Mouse (Mus musculus): Measurements from ENCODE around the gene Gna13. TPM values are rescaled to one million over a fixed set of nuclear protein-coding genes. Genes with fewer than 3 reads are reported as not detected.

Gene Gna13
- polyA plus RNA-seq, 1 experiment, result 22.0 TPM

DNA sequence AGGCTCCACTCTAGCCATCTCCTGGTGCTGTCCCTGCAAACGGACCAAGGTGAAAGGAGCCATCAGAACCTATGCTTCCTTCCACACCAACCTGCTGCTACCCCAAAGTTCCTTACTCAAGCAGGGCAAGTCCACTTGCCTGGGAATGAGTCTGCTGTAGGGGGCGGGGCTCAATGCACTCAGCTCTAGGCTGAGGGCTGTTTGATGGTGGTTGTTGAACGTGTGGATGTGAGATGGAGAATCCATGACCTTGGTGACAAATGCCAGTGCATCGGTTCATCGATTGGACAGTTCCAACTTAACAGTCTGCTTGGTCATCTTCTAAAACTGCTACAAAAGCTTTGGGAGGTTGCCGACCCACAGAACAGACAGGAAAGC, 8.4 kb upstream of the Gna13 start:
- no peaks in the 10 kb centered on the region; the same call in 1 of the 2 replicates for H3K4me1 ChIP-seq (ENCODE audit: control insufficient read depth, insufficient read depth, insufficient read length)
- H3K27ac ChIP-seq (ENCODE audit: insufficient read depth, low read length), result no peak overlapping the region
- TF ChIP-seq POLR2A (IDR thresholded peaks at IDR 0.05; ENCODE audit: low read depth, low read length) (no peak), CTCF (IDR thresholded peaks at IDR 0.05; ENCODE audit: extremely low read depth, insufficient read depth, insufficient read length, insufficient replicate concordance) (no peak)
- DNase-seq (ENCODE audit: low read depth in 1 of 2, low spot score in 2 of 2), result no peak
- 77% methylated on average over 6 of the region's 6 CpGs for WGBS
- H3K36me3 ChIP-seq (ENCODE audit: control insufficient read depth, insufficient read depth, low read length), result no peaks in the 10 kb centered on the region; the same call in 1 of the 2 replicates
- no peaks in the 10 kb centered on the region for H3K27me3 ChIP-seq (ENCODE audit: control insufficient read depth, insufficient read depth, low read length)
- no peak overlapping the region for H3K4me3 ChIP-seq (ENCODE audit: extremely low read depth, insufficient read depth, insufficient read length)

DNA sequence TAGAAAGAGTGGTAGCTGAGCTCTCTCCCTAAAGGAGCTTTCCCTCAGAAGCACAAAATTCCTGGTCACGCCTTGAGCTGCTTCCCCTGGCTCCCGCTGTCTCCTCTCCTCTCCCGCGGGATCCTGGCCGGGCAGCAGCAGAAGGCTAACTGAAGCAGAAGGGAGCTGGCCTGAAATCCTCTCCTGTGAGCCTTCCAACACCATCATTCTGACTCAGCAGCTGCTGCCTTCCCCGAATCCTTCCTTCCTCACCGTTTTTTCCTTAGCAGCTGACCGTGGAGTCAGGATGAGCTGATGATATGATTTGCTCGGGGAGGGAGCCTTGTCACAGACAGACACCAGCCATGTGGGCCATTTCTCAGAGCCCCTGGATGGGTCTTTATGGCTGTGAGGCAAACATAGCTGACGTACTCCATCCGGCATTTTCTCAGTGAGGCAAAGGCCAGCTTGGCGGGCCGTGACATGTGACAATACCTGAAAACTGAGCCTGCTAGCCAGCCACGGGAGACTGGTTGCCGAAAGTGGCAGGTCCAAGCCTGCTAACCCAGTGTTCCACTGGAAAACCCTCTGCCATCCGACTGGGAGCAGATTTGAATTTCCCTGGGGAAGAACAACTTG, 6.8 kb upstream of the Gna13 start:
- DNase-seq (ENCODE audit: low read depth in 1 of 2, low spot score in 2 of 2), result no peak
- Histone ChIP-seq H3K36me3 (ENCODE audit: control insufficient read depth, insufficient read depth, low read length) (no peaks in the 10 kb centered on the region; the same call in 1 of the 2 replicates), H3K27me3 (ENCODE audit: control insufficient read depth, insufficient read depth, low read length) (no peaks in the 10 kb centered on the region), H3K27ac (ENCODE audit: insufficient read depth, low read length) (no peak overlapping the region), H3K4me3 (ENCODE audit: extremely low read depth, insufficient read depth, insufficient read length) (no peak overlapping the region), H3K4me1 (ENCODE audit: control insufficient read depth, insufficient read depth, insufficient read length) (no peaks in the 10 kb centered on the region; the same call in 1 of the 2 replicates)
- 92% methylated on average over 16 of the region's 16 CpGs for WGBS
- no peak for TF ChIP-seq CTCF (IDR thresholded peaks at IDR 0.05; ENCODE audit: extremely low read depth, insufficient read depth, insufficient read length, insufficient replicate concordance)
- no peak for TF ChIP-seq POLR2A (IDR thresholded peaks at IDR 0.05; ENCODE audit: low read depth, low read length)

GRCm38 (mm10) chr11:109357171-109357570, 5.5 kb upstream of the Gna13 start:
- H3K4me1 ChIP-seq (ENCODE audit: control insufficient read depth, insufficient read depth, insufficient read length), result peaks cover 7% of the 10 kb centered on the region; the same call in 1 of the 2 replicates

DNA sequence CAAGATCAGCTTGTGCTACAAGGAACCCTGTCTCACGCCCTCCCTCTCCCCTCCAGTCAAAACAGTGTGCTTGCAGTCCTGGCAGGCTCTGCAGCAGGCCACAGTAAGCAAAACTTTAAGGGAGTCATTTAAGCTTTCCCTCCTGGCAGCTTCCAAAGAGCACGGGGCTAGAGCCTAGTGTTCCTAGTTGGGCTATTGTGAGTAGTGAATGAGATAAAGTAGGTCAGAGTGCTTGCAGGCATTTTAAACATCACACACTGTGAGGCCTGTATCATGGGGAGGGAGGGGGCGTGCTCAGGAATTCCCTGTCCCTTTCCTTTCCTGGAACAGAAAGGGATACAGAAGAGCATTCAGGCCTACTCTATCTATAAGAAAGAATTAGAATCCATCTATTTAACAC, 4.1 kb upstream of the Gna13 start:
- TF ChIP-seq POLR2A (IDR thresholded peaks at IDR 0.05; ENCODE audit: low read depth, low read length) (no peak), CTCF (IDR thresholded peaks at IDR 0.05; ENCODE audit: extremely low read depth, insufficient read depth, insufficient read length, insufficient replicate concordance) (no peak)
- no peaks in the 10 kb centered on the region; the same call in 1 of the 2 replicates for H3K36me3 ChIP-seq (ENCODE audit: control insufficient read depth, insufficient read depth, low read length)
- DNase-seq (ENCODE audit: low read depth in 1 of 2, low spot score in 2 of 2), result no peak
- H3K4me1 ChIP-seq (ENCODE audit: control insufficient read depth, insufficient read depth, insufficient read length), result peaks cover 7% of the 10 kb centered on the region; the same call in 1 of the 2 replicates
- WGBS, result 86% methylated on average over 3 of the region's 3 CpGs
- H3K27me3 ChIP-seq (ENCODE audit: control insufficient read depth, insufficient read depth, low read length), result no peaks in the 10 kb centered on the region
- no peak overlapping the region for H3K4me3 ChIP-seq (ENCODE audit: extremely low read depth, insufficient read depth, insufficient read length)
- H3K27ac ChIP-seq (ENCODE audit: insufficient read depth, low read length), result no peak overlapping the region

More at GRCm38 (mm10) chr11:109357171-109357570, 5.5 kb upstream of the Gna13 start:
- H3K4me3 ChIP-seq (ENCODE audit: extremely low read depth, insufficient read depth, insufficient read length), result no peak overlapping the region
- H3K27ac ChIP-seq (ENCODE audit: insufficient read depth, low read length), result no peak overlapping the region
- TF ChIP-seq CTCF (IDR thresholded peaks at IDR 0.05; ENCODE audit: extremely low read depth, insufficient read depth, insufficient read length, insufficient replicate concordance) (no peak), POLR2A (IDR thresholded peaks at IDR 0.05; ENCODE audit: low read depth, low read length) (no peak)
- no peak for DNase-seq (ENCODE audit: low read depth in 1 of 2, low spot score in 2 of 2)
- H3K36me3 ChIP-seq (ENCODE audit: control insufficient read depth, insufficient read depth, low read length), result no peaks in the 10 kb centered on the region; the same call in 1 of the 2 replicates
- 91% methylated on average over 5 of the region's 5 CpGs for WGBS
- H3K27me3 ChIP-seq (ENCODE audit: control insufficient read depth, insufficient read depth, low read length), result no peaks in the 10 kb centered on the region

DNA sequence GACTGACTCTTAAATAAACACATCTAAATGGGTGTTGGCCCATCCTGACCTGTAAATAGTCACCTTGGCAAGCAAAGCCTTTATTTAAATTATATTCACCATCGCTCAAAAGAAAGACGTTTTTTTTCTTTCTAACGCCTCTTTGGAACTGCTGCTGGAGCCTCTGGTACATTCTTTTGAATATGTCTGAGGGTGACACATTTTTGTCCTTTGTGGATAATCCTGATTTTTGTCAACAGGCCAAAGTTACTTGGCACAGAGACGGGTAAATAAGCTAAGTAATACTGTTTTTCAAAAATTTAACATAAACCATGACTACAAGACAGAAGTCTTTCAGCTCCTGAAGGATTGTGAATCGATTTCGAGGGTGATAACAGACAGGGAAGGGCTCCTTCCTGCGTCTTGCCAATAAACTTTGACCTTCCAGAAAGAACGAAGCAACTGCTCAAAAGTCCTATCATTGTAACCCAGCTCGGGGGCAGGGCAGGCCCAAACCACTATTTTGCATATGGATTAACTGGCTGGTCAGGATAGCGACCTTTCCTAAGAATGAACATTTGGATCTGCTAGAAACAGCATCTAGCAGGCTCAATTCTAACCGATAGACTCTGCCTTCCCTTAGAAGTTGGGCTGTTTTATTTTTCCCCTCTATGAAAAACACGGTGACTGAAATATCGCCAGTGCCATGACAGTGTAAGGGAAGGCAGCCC, 3.4 kb upstream of the Gna13 start:
- peaks cover 7% of the 10 kb centered on the region; the same call in 1 of the 2 replicates for H3K4me1 ChIP-seq (ENCODE audit: control insufficient read depth, insufficient read depth, insufficient read length)
- no peak for TF ChIP-seq CTCF (IDR thresholded peaks at IDR 0.05; ENCODE audit: extremely low read depth, insufficient read depth, insufficient read length, insufficient replicate concordance)
- no peak for TF ChIP-seq POLR2A (IDR thresholded peaks at IDR 0.05; ENCODE audit: low read depth, low read length)
- WGBS, result 85% methylated on average over 13 of the region's 13 CpGs
- no peak overlapping the region for H3K27ac ChIP-seq (ENCODE audit: insufficient read depth, low read length)
- no peaks in the 10 kb centered on the region for H3K27me3 ChIP-seq (ENCODE audit: control insufficient read depth, insufficient read depth, low read length)
- H3K36me3 ChIP-seq (ENCODE audit: control insufficient read depth, insufficient read depth, low read length), result no peaks in the 10 kb centered on the region; the same call in 1 of the 2 replicates
- DNase-seq (ENCODE audit: low read depth in 1 of 2, low spot score in 2 of 2), result no peak
- H3K4me3 ChIP-seq (ENCODE audit: extremely low read depth, insufficient read depth, insufficient read length), result no peak overlapping the region

- Histone ChIP-seq H3K36me3 (ENCODE audit: control insufficient read depth, insufficient read depth, low read length) (no peaks in the 10 kb centered on the region; the same call in 1 of the 2 replicates), H3K4me1 (ENCODE audit: control insufficient read depth, insufficient read depth, insufficient read length) (peaks cover 7% of the 10 kb centered on the region; the same call in 1 of the 2 replicates), H3K27ac (ENCODE audit: insufficient read depth, low read length) (no peak overlapping the region), H3K27me3 (ENCODE audit: control insufficient read depth, insufficient read depth, low read length) (no peaks in the 10 kb centered on the region), H3K4me3 (ENCODE audit: extremely low read depth, insufficient read depth, insufficient read length) (no peak overlapping the region)
- TF ChIP-seq CTCF (IDR thresholded peaks at IDR 0.05; ENCODE audit: extremely low read depth, insufficient read depth, insufficient read length, insufficient replicate concordance), result no peak
- no peak for TF ChIP-seq POLR2A (IDR thresholded peaks at IDR 0.05; ENCODE audit: low read depth, low read length)
- no peak for DNase-seq (ENCODE audit: low read depth in 1 of 2, low spot score in 2 of 2)
- 95% methylated on average over 6 of the region's 6 CpGs for WGBS
Observed at GRCm38 (mm10) chr11:109360102-109360501, 2.5 kb upstream of the Gna13 start.

Data from spleen, adult 2 months (tissue).